Comparison of ENCODE assay signal across 8 mouse cellular contexts in the genomic region with DNA sequence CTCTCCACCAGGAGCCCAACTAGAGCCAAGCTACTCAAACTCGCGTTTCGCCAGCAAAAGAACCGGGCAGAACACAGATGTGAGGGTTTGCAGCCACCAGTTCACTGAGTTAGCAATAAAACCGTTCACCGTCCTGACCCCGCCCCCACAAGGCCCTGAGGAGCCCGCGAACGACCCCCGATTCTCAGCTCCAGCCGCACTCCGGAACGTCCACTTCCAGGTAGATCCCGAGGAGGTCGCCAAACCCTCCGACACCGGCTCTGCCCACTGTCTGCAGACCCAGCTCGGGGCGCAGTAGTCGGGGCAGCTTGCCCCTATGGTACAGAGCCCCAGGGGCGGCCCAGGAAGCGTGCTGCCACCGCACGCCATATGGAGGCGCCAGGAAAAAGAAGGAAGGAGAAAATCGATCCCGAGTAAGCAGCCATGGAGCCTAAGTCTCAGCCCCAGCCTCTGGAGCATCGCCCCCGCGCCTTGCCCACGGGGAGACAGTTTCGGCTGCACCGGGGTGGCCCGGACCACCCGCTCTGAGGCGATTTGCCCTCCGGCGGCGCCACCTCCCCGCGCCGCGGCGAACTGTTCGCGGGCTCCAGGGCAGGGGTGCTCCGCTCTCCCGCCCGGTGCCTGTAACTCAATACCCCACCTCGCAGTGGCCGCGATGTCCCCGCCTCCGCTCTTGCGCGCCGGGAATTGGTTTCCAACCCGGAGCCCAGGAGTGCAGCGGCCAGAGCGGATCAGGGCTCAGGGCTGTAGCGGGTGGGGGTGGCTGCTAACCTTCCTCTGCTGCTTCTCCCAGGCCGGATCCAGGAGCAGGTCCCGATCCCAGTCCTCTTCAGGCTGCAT. TPM values are rescaled to one million over a fixed set of nuclear protein-coding genes. Genes with fewer than 3 reads are reported as not detected.
DNase-seq lines count a peak whose midpoint lies in the region; ATAC-seq lines count a peak whose summit lies in the region.

No protein-coding gene starts in this region.

- H3K9ac ChIP-seq in embryonic facial prominence, embryonic 11.5 days (replicated peaks; ENCODE audit: low read length), result peak overlapping the region; percentile 89
- peak overlapping the region; percentile 75 for H3K9ac ChIP-seq in liver, embryonic 11.5 days (ENCODE audit: low read depth, low read length)
- H3K9ac ChIP-seq in stomach, embryonic 16.5 days (ENCODE audit: low read length), result peak overlapping the region; percentile 95

- peak overlapping the region; percentile 72 for H3K4me2 ChIP-seq in embryonic facial prominence, embryonic 11.5 days (ENCODE audit: low read depth, low read length)
- H3K4me2 ChIP-seq in liver, embryonic 11.5 days, result peak overlapping the region; percentile 71
- peak overlapping the region; percentile 79 for H3K4me2 ChIP-seq in stomach, embryonic 16.5 days (ENCODE audit: low read depth, low read length)

- H3K36me3 ChIP-seq in embryonic facial prominence, embryonic 11.5 days (replicated peaks; ENCODE audit: control insufficient read depth, insufficient read depth, low read depth, low read length), result no peaks in the 10 kb centered on the region
- H3K36me3 ChIP-seq in liver, embryonic 11.5 days (ENCODE audit: control insufficient read depth, insufficient read depth, low read length), result no peaks in the 10 kb centered on the region; the same call in 1 of the 2 replicates
- H3K36me3 ChIP-seq in stomach, embryonic 16.5 days (ENCODE audit: control insufficient read depth, insufficient read depth, low read length), result no peaks in the 10 kb centered on the region

- peak; percentile 85 for ATAC-seq in embryonic facial prominence, embryonic 11.5 days (replicated peaks; ENCODE audit: insufficient number of reproducible peaks, low FRiP score, low TSS enrichment, low read depth)
- peak; percentile 66 for ATAC-seq in liver, embryonic 11.5 days (replicated peaks; ENCODE audit: low FRiP score)
- ATAC-seq in stomach, embryonic 16.5 days (ENCODE audit: insufficient read depth, low FRiP score), result peak; percentile 74

- H3K27me3 ChIP-seq in embryonic facial prominence, embryonic 11.5 days (ENCODE audit: control insufficient read depth, insufficient read depth, low read length), result no peaks in the 10 kb centered on the region
- peaks cover 31% of the 10 kb centered on the region for H3K27me3 ChIP-seq in liver, embryonic 11.5 days (replicated peaks; ENCODE audit: control insufficient read depth, insufficient read depth, low read length)
- H3K27me3 ChIP-seq in stomach, embryonic 16.5 days (ENCODE audit: control insufficient read depth, insufficient read depth, low read length), result no peaks in the 10 kb centered on the region

- DNase-seq in B cell, adult 2 months, result peak; percentile 31 to 47
- peak; percentile 87 for DNase-seq in adrenal gland, postnatal 14 days
- peak; percentile 84 for DNase-seq in embryonic facial prominence, embryonic 11.5 days (ENCODE audit: low spot score)
- DNase-seq in heart, adult 9 months (ENCODE audit: low spot score in 2 of 2), result peak; percentile 65 to 76
- DNase-seq in kidney, adult 9 months, result peak; percentile 61
- peak; percentile 85 for DNase-seq in liver, embryonic 11.5 days (ENCODE audit: low spot score)
- DNase-seq in naive thymus-derived CD4-positive, alpha-beta T cell, adult 2 months (ENCODE audit: low read depth), result peak; percentile 72

- no peaks in the 10 kb centered on the region for H3K9me3 ChIP-seq in embryonic facial prominence, embryonic 11.5 days (replicated peaks; ENCODE audit: control insufficient read depth, low read length)
- no peaks in the 10 kb centered on the region for H3K9me3 ChIP-seq in liver, embryonic 11.5 days (ENCODE audit: control insufficient read depth, low read length)
- H3K9me3 ChIP-seq in stomach, embryonic 16.5 days (replicated peaks; ENCODE audit: control insufficient read depth, low read length), result no peaks in the 10 kb centered on the region

- peak overlapping the region; percentile 93 for H3K27ac ChIP-seq in embryonic facial prominence, embryonic 11.5 days (replicated peaks; ENCODE audit: low read depth, low read length)
- H3K27ac ChIP-seq in liver, embryonic 11.5 days (ENCODE audit: low read depth, low read length), result peak overlapping the region; percentile 89
- peak overlapping the region; percentile 98 for H3K27ac ChIP-seq in stomach, embryonic 16.5 days (ENCODE audit: low read length)

- H3K4me3 ChIP-seq in embryonic facial prominence, embryonic 11.5 days (ENCODE audit: low read depth, low read length), result peak overlapping the region; percentile 51
- peak overlapping the region; percentile 75 for H3K4me3 ChIP-seq in liver, embryonic 11.5 days (ENCODE audit: low read depth, low read length)
- H3K4me3 ChIP-seq in stomach, embryonic 16.5 days (replicated peaks; ENCODE audit: low read length), result peak overlapping the region; percentile 75

- 0 out of 2 replicates have a peak, but pooled peaks cover 3% of the 10 kb centered on the region for H3K4me1 ChIP-seq in embryonic facial prominence, embryonic 11.5 days (ENCODE audit: control insufficient read depth, insufficient read depth, low read length)
- peaks cover 7% of the 10 kb centered on the region for H3K4me1 ChIP-seq in liver, embryonic 11.5 days (replicated peaks; ENCODE audit: control insufficient read depth, insufficient read depth, low read length)
- H3K4me1 ChIP-seq in stomach, embryonic 16.5 days (ENCODE audit: control insufficient read depth, insufficient read depth, low read length), result peaks cover 24% of the 10 kb centered on the region

- under 1% methylated on average over 64 of the region's 64 CpGs for WGBS in embryonic facial prominence, embryonic 11.5 days
- under 1% methylated on average over 55 of the region's 64 CpGs for WGBS in liver, embryonic 11.5 days
- WGBS in stomach, embryonic 16.5 days, result under 1% methylated on average over 64 of the region's 64 CpGs

RNA-seq across cellular contexts. Expression of gene Actn1, which starts 0.7 kb away (rescaled TPM):
- 35.8 and 54.6 TPM in 2 replicates for total RNA-seq in adrenal gland, postnatal 14 days (2021)
- polyA plus RNA-seq in embryonic facial prominence, embryonic 11.5 days (2014; fragmentation: Nextera tagmentation; extraction: Ambion mirVana), result 34.6 and 34.8 TPM in 2 replicates
- polyA plus RNA-seq in liver, embryonic 11.5 days (2014; fragmentation: Nextera tagmentation; extraction: Ambion mirVana), result 27.9 and 28.3 TPM in 2 replicates
- polyA plus RNA-seq in stomach, embryonic 16.5 days (2015; fragmentation: Nextera tagmentation; extraction: Ambion mirVana), result 51.2 and 52.7 TPM in 2 replicates

Comparison
In these comparisons a context has a peak if more than half of its experiments do, and no peak if none do; other contexts are left out.
1. Peak in every context shown above with its lines: DNase-seq, ATAC-seq, H3K4me3 ChIP-seq and H3K27ac ChIP-seq.